Mouse (Mus musculus) cortical plate, adult 2 months (tissue): ENCODE results near the gene Kcnab2. TPM values are rescaled to one million over a fixed set of nuclear protein-coding genes. Genes with fewer than 3 reads are reported as not detected.

ENCODE experiments used
- H3K27ac ChIP-seq: fragments of 200-500 bp; 2 replicates; pipeline ENCODE4 v1.5.1; 2012; ENCODE audit warnings: low read length, control low read depth, inconsistent platforms; ENCODE audit not compliant: insufficient read depth
- H3K4me1 ChIP-seq: fragments of 200-500 bp; 2 replicates; pipeline ENCODE4 v1.6.1; 2011; ENCODE audit warnings: low read length; ENCODE audit not compliant: control insufficient read depth, insufficient read depth
- H3K4me3 ChIP-seq: fragments of 200-500 bp; 2 replicates; pipeline ENCODE4 v1.5.1; 2011; ENCODE audit warnings: mild to moderate bottlenecking, low read length, control low read depth; ENCODE audit not compliant: insufficient read depth
- CTCF ChIP-seq: fragments of 200-500 bp; IDR thresholded peaks from 2 replicates; pipeline ENCODE4 v1.5.1; 2011; ENCODE audit warnings: mild to moderate bottlenecking, control low read depth, low read length; ENCODE audit not compliant: insufficient read depth; ENCODE audit errors: extremely low read depth
- POLR2A ChIP-seq: fragments of 200-500 bp; IDR thresholded peaks from 2 replicates; pipeline ENCODE4 v1.6.1; 2011; ENCODE audit warnings: mild to moderate bottlenecking, low read length, control low read depth; ENCODE audit not compliant: insufficient read depth; ENCODE audit errors: extremely low read depth
- polyA plus RNA-seq: library from polyadenylated mRNA; depleted of rRNA; stranded (reverse); fragments of >200 nt; gene quantifications from 2 replicates; pipeline ENCODE4 v1.2.3, GENCODE M21; 2012

Gene Kcnab2
- polyA plus RNA-seq, 1 experiment, result 245 TPM

DNA sequence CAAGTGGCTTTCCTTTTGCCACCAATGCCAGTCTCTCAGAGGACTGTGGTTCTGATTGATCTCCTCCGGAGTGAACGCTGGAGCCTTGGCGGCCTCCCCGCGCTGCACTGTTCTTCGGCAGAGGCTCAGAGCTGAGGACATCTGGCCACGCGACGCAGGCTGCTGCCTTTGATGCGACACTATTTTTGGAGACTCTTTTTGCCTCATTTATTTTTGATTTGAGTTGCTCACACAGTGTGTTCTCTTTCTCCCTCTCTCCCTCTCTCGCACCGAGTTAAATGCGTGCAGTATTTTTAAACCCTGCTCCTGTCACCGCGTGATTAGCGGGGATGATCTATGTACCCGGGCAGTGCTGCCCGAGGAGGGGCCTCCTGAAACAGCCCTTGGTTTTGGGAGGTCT, 21.1 kb downstream of the Kcnab2 start:
- Histone ChIP-seq H3K4me1 (peaks cover 48% of the 10 kb centered on the region), H3K4me3 (no peak overlapping the region), H3K27ac (peak overlapping the region; percentile 95)
- TF ChIP-seq CTCF (no peak), POLR2A (peak; percentile 78)

GRCm38 (mm10) chr4:152454153-152454552, 23.5 kb downstream of the Kcnab2 start:
- no peak for TF ChIP-seq POLR2A
- Histone ChIP-seq H3K4me3 (no peak overlapping the region), H3K4me1 (peaks cover 45% of the 10 kb centered on the region), H3K27ac (peak overlapping the region; percentile 69)

GRCm38 (mm10) chr4:152453079-152453478, 24.6 kb downstream of the Kcnab2 start:
- H3K27ac ChIP-seq, result peak overlapping the region; percentile 69
- H3K4me1 ChIP-seq, result peaks cover 39% of the 10 kb centered on the region
- peak; percentile 40; the same call in 1 of the 2 replicates for TF ChIP-seq POLR2A
- no peak for TF ChIP-seq CTCF
- peak overlapping the region; percentile 4; the same call in 1 of the 2 replicates for H3K4me3 ChIP-seq

- H3K4me1 ChIP-seq, result peaks cover 31% of the 10 kb centered on the region
- H3K4me3 ChIP-seq, result no peak overlapping the region
- no peak overlapping the region for H3K27ac ChIP-seq
- TF ChIP-seq CTCF (no peak), POLR2A (no peak)
These were observed 26.3 kb downstream of the Kcnab2 start for GRCm38 (mm10) chr4:152451371-152451770.

DNA sequence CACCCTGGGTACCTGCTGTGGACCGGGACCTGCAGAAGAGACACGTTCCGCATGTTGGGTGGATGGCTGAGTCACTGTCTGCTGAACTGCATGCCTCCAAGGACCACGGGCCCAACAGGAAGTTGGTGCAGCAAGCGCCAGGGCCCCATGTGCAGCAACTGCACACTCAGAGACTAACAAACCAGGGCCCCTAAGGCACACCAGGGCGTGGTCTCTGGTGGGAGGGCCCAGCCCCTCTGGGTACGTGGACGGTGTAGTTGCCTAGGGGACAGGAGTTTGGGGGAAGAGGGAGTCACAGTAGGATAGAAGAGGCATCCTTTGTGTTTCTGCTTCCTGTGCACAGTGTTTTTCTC, 29.0 kb downstream of the Kcnab2 start:
- H3K4me1 ChIP-seq, result peaks cover 17% of the 10 kb centered on the region
- peak overlapping the region; percentile 7; the same call in 1 of the 2 replicates for H3K27ac ChIP-seq
- H3K4me3 ChIP-seq, result no peak overlapping the region
- TF ChIP-seq POLR2A (no peak), CTCF (no peak)

DNA sequence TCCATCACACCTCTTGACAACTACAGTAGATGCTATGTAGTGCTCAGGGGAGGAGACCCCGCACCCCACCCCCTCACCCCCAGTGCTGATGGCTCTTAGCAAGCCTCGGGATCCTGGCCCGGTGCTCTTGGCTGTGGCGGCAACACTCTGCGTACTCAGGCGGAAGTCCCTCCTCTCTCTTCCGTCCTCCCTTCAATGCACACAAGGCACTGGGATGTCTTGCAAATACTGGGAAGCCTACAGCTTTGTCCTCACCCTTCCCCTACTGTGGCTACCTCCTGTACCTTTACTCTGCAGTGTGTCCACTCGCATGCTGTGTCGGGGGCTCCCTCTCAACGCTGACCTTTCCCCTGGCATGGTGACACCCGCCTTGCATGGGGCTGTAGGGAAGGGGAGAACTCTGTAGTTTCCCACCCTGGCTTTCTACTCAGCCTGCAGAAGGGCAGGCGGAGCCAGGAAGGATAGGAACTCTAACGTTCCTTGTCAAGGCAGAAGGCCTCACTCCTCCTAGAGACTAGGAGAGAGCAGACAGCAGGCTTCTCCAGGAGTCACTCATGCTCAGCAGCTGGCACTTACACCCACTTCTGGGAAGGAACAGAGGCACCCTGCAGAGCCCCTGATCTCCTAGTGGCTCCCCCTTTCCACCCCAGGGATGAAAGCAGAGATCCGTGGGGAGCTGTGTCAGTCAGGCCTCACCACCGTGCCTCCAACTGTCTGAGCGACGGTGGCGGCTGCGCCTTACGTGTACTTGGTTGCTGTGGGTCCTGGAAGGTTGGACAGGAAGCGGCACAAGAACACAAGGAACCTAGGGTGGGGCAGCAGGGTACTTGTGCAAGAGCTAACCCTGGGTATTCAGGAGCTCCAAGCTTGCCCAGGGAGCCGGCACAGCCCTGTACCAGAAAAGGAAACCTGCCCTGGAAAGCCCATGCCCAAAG, 29.7 kb downstream of the Kcnab2 start:
- Histone ChIP-seq H3K27ac (peak overlapping the region; percentile 7; the same call in 1 of the 2 replicates), H3K4me3 (no peak overlapping the region), H3K4me1 (peaks cover 15% of the 10 kb centered on the region)
- TF ChIP-seq CTCF (no peak), POLR2A (no peak)

- Histone ChIP-seq H3K4me1 (peaks cover 7% of the 10 kb centered on the region), H3K4me3 (no peak overlapping the region), H3K27ac (no peak overlapping the region)
- TF ChIP-seq POLR2A (no peak), CTCF (no peak)
These were observed 31.5 kb downstream of the Kcnab2 start for GRCm38 (mm10) chr4:152446178-152446577.

GRCm38 (mm10) chr4:152441536-152441935, 36.1 kb downstream of the Kcnab2 start:
- H3K4me1 ChIP-seq, result peaks cover 2% of the 10 kb centered on the region
- no peak overlapping the region for H3K27ac ChIP-seq
- TF ChIP-seq CTCF (no peak), POLR2A (no peak)
- H3K4me3 ChIP-seq, result no peak overlapping the region

DNA sequence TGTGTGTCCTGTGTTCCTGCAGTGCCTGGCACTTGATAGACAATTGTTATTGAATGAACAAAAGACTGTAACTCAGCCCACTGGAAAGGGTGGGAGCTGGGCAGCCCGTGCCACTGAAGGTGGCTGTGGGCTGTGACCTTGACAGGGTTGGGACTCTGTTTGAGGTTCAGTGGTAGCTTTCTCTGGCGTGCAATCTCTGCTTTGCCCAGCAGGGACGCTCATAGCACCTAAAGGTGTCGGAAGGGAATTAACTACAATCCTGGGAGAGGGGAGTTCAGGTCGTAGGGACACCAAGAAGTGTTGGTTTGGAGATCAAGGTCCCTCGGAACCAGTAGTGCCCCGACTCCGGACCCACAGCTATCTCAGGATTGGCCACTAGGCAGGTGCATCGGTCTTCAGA, 36.8 kb downstream of the Kcnab2 start:
- Histone ChIP-seq H3K4me1 (peaks cover under 1% of the 10 kb centered on the region), H3K27ac (no peak overlapping the region), H3K4me3 (no peak overlapping the region)
- TF ChIP-seq CTCF, result peak; percentile 21; the same call in 1 of the 2 replicates
- TF ChIP-seq POLR2A, result no peak

GRCm38 (mm10) chr4:152435255-152435654, 42.4 kb downstream of the Kcnab2 start:
- TF ChIP-seq CTCF, result peak; percentile 76
- no peak for TF ChIP-seq POLR2A
- Histone ChIP-seq H3K27ac (no peak overlapping the region), H3K4me1 (no peaks in the 10 kb centered on the region), H3K4me3 (no peak overlapping the region)

DNA sequence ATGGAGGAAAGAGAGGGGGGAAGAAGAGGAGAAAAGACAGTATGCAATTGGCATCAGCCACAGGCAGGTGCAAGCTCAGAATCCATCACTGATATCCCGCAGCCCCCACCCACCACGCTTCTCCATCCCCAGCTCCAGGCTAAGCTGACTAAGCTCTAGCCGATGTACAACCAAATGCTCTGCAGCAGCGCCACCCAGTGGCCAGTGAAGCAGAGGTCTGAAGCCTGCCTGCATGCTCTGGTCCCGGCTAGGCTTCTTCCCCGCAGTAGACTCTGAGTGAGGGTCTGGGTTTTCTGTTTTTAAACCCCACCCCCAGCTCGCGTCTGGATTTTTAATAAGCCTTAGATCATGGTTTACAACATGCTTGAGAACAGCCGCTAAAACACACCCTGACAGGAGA, 42.8 kb downstream of the Kcnab2 start:
- Histone ChIP-seq H3K27ac (no peak overlapping the region), H3K4me1 (no peaks in the 10 kb centered on the region)
- TF ChIP-seq POLR2A (no peak), CTCF (peak; percentile 89)

More for the DNA sequence above, 42.8 kb downstream of the Kcnab2 start:
- H3K4me3 ChIP-seq, result no peak overlapping the region
